Mouse (Mus musculus): Measurements from ENCODE around the gene Sfi1.
A peak's percentile ranks its signal among the peaks of the same experiment; 100 is the strongest.
"Not testable (repeated sequence)": the region's sequence is repeated elsewhere in the genome, so short reads cannot be mapped to it uniquely, and the experiment has no call there.

Gene Sfi1

DNA sequence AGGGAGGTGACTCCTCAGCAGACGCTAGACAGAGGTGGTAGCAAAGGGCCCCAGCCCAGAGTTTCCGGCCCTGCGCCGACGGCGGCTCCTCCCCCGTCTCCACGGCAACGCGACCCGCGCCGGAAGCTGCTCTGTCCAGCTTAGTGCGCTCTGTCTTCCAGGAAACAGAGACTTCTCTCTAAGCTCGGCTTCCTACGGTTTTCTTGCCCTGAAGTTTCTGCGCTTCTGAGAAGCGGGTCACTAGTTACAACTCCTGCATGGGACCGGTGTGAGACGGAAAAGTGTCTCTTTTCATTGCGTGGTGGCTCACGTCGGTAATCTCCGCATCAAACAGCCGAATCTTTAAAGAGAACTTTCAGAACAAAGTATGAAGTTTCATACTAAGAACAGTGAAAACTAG, at the start of gene Sfi1:
Gene Sfi1 (minus strand): TSS at position 101 of the 400 bp plus-strand sequence.
- no peak for DNase-seq (ENCODE audit: low read depth, low spot score)

DNA sequence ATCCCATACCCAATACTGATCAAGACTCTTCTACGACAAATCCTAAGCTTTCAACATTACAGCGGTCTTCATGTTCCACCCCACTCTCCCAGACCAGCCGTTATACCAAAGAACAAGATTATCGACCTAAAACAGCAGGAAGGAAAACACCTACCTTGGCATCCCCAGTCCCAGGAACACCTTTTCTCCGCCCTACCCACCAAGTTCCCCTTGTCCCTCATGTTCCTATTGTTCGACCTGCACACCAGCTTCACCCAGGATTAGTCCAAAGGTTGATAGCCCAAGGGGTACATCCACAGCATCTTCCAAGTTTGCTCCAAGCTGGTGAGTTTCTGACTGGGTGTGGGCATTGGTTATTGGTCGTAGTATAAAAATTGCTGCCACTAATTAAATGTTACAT, 49.1 kb upstream of the Sfi1 start:
- DNase-seq (ENCODE audit: low read depth, low spot score), result no peak

- DNase-seq (ENCODE audit: low read depth, low spot score), result no peak
These were observed 42.0 kb upstream of the Sfi1 start for GRCm38 (mm10) chr11:3235277-3235676.

- DNase-seq (ENCODE audit: low read depth, low spot score), result no peak
These were observed 40.4 kb upstream of the Sfi1 start for GRCm38 (mm10) chr11:3233704-3234103.

GRCm38 (mm10) chr11:3232248-3232647, 39.0 kb upstream of the Sfi1 start:
- DNase-seq (ENCODE audit: low read depth, low spot score), result no peak

DNA sequence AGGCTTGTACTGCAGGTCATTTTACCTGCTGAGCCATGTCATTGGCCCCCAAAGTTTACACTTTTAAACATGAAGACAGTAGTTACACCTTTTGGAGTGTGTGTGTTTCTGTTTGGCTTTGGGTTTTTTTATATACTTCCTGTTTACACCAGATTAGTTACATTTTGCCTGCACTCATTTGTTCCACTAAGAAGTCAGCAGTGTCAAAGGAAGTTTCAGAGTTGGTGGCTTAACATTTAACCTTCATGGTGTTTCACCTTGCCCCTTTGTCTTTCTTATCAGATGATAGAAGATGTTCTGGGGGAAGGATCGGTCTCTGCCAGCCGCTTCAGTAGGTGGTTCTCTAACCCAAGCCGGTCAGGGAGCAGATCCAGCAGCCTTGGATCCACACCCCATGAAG, 33.9 kb upstream of the Sfi1 start:
- DNase-seq (ENCODE audit: low read depth, low spot score), result no peak

DNA sequence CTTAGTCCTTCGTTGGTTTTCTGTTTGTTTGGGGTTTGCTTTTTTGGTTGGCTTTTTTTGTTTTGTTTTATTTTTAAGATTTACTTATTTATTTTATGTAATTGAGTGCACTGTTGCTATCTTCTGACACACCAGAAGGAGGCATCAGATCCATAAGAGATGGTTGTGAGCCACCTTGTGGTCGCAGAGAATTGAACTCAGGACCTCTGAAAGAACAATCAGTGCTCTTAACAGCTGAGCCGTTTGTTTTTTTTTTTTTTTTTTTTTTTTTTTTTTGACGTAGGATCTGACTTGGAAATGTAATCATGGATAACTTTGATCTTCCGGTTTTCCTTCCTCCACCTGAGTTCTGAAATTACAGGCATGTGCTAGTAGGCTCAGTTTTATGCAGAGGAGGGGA, 29.8 kb upstream of the Sfi1 start:
- DNase-seq (ENCODE audit: low read depth, low spot score), result no peak

DNA sequence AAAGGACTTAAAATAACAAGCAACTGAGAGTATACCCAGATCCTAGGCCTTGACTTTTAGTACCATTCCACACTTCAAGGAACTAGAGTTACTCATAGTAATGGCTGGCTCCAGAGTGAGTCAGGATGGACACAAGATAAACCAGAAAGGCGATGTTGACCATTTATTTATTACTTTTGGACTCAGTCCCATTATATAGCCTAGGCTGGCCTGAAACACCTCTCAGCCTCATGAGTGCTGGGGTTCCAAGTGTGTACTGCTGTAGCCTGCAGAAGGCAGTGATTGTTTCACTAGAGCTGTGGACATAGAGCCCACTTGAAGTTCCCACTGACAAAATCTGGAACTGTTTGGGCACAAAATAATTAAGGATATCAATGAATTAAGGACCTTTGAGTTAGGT, 19.3 kb upstream of the Sfi1 start:
- no peak for DNase-seq (ENCODE audit: low read depth, low spot score)

DNA sequence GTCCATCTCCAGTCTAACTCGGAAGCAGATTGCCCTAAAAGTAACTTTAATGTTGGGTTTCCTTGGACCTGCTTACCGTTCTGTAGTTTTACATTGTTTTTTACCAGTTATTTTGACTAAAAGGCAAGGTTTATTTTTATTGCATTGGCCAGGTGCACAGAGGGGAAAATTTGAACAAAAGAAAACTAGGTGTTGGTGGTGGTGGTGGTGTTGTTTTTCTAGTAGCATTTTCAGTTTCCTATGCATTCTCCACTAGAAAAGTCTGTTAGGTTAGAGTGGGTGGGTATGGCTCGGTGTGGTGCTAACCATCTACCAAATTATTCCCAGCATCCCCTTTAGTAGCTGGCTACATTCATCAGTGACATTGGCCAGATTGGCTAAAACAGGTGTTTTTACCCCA, 13.5 kb upstream of the Sfi1 start:
- no peak for DNase-seq (ENCODE audit: low read depth, low spot score)

DNA sequence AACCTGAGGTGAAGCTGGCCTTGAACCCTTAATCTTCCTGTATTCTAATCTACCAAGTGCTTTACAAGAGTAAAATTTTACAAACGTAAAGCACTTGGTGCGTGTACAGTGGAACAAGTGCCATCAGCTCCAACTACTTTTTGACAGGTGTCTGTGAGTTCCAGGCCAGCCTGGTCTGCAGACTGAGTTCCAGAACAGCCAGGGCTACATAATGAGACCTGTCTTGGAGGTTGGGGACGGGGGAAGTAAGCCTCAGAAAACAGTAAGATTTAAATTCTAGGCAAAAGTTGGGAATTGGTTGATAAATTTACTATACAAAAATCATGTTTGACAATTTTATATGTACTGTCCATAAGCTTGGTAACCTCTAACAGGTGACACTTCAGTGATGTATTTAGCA, 11.9 kb upstream of the Sfi1 start:
- DNase-seq (ENCODE audit: low read depth, low spot score), result no peak

GRCm38 (mm10) chr11:3203771-3204170, 10.5 kb upstream of the Sfi1 start:
- no peak for DNase-seq (ENCODE audit: low read depth, low spot score)

- no peak for DNase-seq (ENCODE audit: low read depth, low spot score)
These were observed 9.6 kb upstream of the Sfi1 start for GRCm38 (mm10) chr11:3202781-3203441.

DNA sequence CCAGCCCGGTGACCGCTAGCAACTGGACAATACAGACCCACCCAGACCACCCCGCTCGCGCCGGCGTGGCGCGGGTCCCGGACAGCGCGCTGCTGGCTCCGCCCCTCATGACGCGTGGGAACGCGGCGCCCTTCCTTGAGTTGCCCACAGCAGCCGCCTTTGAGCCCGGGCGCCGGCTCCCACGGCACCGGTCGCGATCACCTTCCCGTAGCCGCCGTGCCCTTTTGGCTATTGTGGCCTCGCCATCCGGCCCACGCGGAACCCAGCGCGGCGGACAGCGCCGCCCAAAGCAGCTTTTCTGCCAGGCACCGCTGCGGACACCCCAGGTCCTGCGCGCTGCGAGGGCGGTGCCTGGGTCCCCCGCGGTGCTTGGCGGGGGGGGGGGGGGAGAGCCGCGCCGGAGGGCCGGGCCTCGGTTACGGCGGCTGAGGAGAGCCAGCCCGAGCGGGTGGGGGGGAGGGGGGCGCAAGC, 9.0 kb upstream of the Sfi1 start, which contains the start of gene Eif4enif1:
Gene Eif4enif1 (plus strand): TSS at position 162 of the 471 bp plus-strand sequence.
- peak; percentile 86 for DNase-seq (ENCODE audit: low read depth, low spot score)

DNA sequence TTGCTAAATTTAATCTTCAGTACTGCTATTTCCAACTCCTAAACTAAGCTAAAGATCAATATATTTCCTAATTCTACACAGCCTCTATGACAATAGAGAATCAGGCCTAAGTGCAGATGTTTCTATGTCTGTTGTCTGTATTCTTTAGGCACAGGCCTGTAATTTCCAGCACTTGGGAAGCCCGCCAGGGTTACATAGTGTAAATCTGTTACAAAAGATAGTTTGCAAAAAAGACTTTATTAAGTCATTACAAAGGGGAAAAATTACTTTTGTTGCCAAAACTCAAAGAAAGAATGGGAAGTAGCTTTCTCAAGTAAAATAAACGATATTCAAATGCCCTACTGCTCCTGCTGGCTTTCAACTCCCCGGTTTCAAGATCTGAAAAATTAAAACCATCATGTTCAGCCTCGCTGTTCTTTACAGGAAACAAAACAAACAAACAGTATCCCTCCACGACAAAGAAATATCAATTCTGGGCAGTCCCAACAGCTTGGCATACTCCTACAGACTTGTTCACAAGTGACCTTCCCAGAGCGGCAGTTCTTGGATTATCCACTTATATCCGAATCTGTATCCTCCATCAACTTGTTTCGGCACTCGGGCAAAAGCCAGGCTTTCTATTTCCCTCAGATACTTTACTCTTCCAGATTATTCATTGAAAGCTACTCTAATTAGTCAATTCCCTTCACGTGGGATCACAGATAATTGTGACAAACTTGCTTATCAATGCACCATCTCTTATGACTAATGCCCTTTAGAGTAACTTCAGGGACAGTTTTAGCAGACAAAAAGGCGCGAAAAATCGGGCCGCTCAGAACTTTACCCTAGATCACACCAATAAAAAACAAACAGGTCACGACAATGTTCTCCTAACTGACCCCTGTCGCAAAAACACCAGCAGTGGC, 8.3 kb upstream of the Sfi1 start:
- DNase-seq (ENCODE audit: low read depth, low spot score), result no peak

DNA sequence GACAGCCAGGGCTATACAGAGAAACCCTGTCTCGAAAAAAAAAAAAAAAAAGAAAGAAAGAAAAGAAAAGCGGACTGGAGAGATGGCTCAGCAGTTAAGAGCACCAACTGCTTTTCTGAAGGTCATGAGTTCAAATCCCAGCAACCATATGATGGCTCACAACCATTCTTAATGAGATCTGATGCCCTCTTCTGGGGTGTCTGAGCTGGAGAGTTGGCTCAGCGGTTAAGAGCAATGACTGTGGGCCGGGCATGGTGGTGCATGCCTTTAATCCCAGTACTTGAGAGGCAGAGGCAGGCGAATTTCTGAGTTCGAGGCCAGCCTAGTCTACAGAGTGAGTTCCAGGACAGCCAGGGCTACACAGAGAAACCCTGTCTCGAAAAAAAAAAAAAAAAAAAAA, 7.4 kb upstream of the Sfi1 start:
- DNase-seq (ENCODE audit: low read depth, low spot score), result not testable (repeated sequence)

DNA sequence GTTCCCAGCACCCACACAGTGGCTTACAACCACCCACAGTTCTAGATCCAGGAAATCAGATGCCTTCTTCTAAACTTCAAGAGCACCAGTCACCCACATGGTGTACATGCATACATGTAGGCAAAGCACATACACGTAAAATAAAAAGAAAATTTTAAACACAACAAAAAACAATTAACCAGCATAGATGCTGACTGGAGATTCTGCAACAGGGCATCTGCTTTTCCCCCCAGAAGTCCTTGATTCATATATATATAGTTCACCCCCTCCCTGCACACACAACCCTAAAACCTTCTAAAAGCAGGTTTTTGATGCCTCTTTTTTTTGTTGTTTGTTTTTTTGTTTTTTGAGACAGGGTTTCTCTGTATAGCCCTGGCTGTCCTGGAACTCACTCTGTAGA, 10.6 kb downstream of the Sfi1 start:
- DNase-seq (ENCODE audit: low read depth, low spot score), result not testable (repeated sequence)

DNA sequence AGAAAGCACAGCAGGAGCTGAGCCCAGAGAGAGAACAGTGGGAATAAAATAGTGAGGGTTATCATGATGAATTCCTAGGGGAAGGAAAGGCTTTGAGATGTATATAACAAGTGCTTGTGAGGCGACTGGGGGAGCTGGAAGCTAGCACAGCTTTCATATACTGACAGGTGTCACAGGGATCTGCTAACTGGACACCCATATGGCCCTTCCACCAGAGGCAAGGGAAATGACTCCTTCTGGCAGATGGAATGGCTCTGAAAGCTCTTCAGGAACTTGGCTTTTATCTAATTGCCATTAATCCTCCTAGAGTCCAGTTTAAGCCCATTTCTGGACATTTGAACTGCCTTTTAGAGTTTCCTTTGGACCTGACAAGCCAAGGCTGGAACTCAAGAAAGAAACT, 11.3 kb downstream of the Sfi1 start:
- not testable (repeated sequence) for DNase-seq (ENCODE audit: low read depth, low spot score)

GRCm38 (mm10) chr11:3181250-3181649, 12.0 kb downstream of the Sfi1 start:
- DNase-seq (ENCODE audit: low read depth, low spot score), result not testable (repeated sequence)

DNA sequence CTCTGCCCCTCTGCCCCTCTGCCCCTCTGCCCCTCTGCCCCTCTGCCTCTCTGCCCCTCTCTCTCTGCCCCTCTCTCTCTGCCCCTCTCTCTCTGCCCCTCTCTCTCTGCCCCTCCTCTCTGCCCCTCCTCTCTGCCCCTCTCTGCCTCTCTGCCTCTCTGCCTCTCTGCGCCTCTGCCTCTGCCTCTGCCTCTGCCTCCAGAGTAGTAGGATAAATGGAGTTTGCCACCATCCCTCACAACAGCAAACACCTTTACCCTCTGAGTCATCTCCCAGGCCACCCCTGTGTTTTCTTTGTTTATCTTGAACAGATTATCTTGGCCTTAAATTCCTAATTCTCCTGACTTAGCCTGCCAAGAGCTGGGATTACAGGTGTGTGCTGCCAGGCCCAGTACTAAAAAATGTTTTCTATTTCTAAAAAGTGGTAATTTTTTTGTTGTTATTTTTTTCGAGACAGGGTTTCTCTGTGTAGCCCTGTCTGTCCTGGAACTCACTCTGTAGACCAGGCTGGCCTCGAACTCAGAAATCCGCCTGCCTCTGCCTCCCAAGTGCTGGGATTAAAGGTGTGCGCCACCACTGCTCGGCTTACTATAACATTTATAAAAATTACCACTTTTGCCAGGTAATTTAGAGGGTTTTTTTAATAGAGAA, 12.6 kb downstream of the Sfi1 start:
- DNase-seq (ENCODE audit: low read depth, low spot score), result not testable (repeated sequence)

DNA sequence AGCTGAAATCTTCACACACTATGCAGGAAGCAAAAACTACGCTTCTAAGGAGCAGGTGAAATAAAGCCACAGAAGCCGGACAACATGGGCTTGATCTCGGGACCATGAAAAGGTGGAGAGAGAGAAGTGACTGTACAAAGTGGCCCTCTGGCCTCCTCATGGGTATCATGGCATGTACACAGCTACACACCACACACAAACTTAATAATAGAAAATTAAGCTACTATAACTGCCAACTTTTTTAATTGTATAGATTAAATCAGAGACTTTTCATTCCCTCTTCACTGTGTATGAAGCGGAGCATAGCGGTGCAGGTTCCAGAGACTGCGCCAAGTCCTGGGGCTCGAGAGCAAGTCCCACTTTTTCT, 13.6 kb downstream of the Sfi1 start:
- DNase-seq (ENCODE audit: low read depth, low spot score), result not testable (repeated sequence)

DNA sequence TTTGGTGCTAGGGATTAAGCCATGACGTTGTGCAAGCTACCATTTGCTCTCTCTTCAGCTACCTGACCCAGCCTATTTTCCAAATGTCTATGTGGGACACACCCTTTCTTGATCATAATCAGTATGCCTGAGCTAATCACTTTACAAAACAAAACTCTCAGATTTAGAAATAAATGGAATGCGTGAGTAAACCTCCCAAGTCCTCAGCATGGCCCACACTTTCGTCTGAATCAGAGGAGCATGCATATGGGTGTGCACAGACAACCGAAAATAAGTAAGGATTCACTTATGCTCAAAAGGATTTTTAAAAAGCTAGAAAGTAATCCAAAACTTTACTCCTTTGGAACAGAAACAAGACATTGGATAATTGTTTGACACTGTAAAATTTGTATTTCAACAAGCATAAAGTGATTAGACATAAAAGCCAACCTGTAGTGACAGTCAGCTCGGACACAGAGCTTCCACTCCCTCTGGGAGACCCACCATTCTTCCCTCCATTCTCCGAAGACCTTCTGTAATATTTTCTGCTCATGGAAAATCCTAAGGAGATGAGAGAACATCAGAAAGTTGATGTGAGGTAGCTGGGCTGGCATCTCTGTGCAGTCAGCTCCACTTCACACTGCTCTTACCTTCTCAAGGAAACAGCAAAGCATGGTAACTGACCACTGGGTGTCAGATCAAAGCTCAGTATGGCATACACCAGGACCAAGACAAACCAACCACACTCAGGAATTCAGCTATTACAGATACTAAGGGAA, 14.1 kb downstream of the Sfi1 start:
- DNase-seq (ENCODE audit: low read depth, low spot score), result not testable (repeated sequence)
